Comparison of ENCODE assay signal across 8 mouse cellular contexts in genomic region chr6:113681271-113681670, GRCm38 (mm10). TPM values are rescaled to one million over a fixed set of nuclear protein-coding genes. Genes with fewer than 3 reads are reported as not detected.
A peak's percentile ranks its signal among the peaks of the same experiment; 100 is the strongest.
DNase-seq lines count a peak whose midpoint lies in the region; ATAC-seq and TF ChIP-seq lines count a peak whose summit lies in the region.

No protein-coding gene starts in this region.

- peak; percentile 93 for DNase-seq in kidney, postnatal 4 days
- peak; percentile 89 for DNase-seq in lung, adult 2 months
- DNase-seq in retina, postnatal 7 days (ENCODE audit: low read depth, low spot score), result peak; percentile 61
- peak; percentile 74 to 77 for DNase-seq in urinary bladder, adult 18-20 months (ENCODE audit: low spot score in 2 of 2)

- no peak overlapping the region for H3K4me2 ChIP-seq in heart, embryonic 16.5 days (ENCODE audit: low read depth, low read length)

- no peaks in the 10 kb centered on the region for H3K27me3 ChIP-seq in E14TG2a.4 (ENCODE audit: insufficient read depth, low read length)
- no peaks in the 10 kb centered on the region for H3K27me3 ChIP-seq in heart, embryonic 16.5 days (ENCODE audit: control insufficient read depth, insufficient read depth, low read length)

- H3K4me1 ChIP-seq in E14TG2a.4 (replicated peaks; ENCODE audit: low read depth, low read length), result peaks cover 92% of the 10 kb centered on the region
- peaks cover 7% of the 10 kb centered on the region for H3K4me1 ChIP-seq in bone marrow, adult 2 months (ENCODE audit: control insufficient read depth, insufficient read depth, low read length)
- peaks cover 3% of the 10 kb centered on the region; the same call in 1 of the 2 replicates for H3K4me1 ChIP-seq in embryonic fibroblast, embryonic 13.5 days (ENCODE audit: control insufficient read depth, insufficient read depth, low read length)
- no peaks in the 10 kb centered on the region for H3K4me1 ChIP-seq in heart, embryonic 16.5 days (ENCODE audit: control insufficient read depth, insufficient read depth, low read length)
- H3K4me1 ChIP-seq in lung, adult 2 months (ENCODE audit: control insufficient read depth, insufficient read depth, low read length), result peaks cover 8% of the 10 kb centered on the region

- 3% methylated on average over 4 of the region's 4 CpGs for WGBS in bone marrow, adult 2 months
- WGBS in heart, embryonic 16.5 days, result 17% methylated on average over 4 of the region's 4 CpGs
- WGBS in lung, adult 2 months, result 15% methylated on average over 4 of the region's 4 CpGs

- TF ChIP-seq POLR2A in bone marrow, adult 2 months (IDR thresholded peaks at IDR 0.05; ENCODE audit: borderline replicate concordance, control insufficient read depth, low read depth, low read length), result no peak
- TF ChIP-seq POLR2A in embryonic fibroblast, embryonic 13.5 days (IDR thresholded peaks at IDR 0.05; ENCODE audit: low read depth, low read length), result no peak
- TF ChIP-seq POLR2A in lung, adult 2 months (IDR thresholded peaks at IDR 0.05; ENCODE audit: borderline replicate concordance, extremely low read depth, low read depth, low read length), result no peak

- no peak overlapping the region for H3K9ac ChIP-seq in heart, embryonic 16.5 days (ENCODE audit: low read length)

- peak; percentile 95 for TF ChIP-seq CTCF in E14TG2a.4 (conservative IDR thresholded peaks at IDR 0.05; ENCODE audit: low read length)
- TF ChIP-seq CTCF in bone marrow, adult 2 months (IDR thresholded peaks at IDR 0.05; ENCODE audit: control insufficient read depth, insufficient read depth, low read length), result peak; percentile 96
- TF ChIP-seq CTCF in embryonic fibroblast, embryonic 13.5 days (IDR thresholded peaks at IDR 0.05; ENCODE audit: borderline replicate concordance, insufficient read depth, low read length), result peak; percentile 85
- TF ChIP-seq CTCF in lung, adult 2 months (IDR thresholded peaks at IDR 0.05; ENCODE audit: insufficient read depth, low read length), result peak; percentile 88

- H3K9me3 ChIP-seq in E14TG2a.4 (ENCODE audit: low read length), result no peaks in the 10 kb centered on the region
- no peaks in the 10 kb centered on the region for H3K9me3 ChIP-seq in heart, embryonic 16.5 days (replicated peaks; ENCODE audit: control insufficient read depth, low read length)

- no peak overlapping the region for H3K27ac ChIP-seq in bone marrow, adult 2 months (ENCODE audit: control insufficient read depth, insufficient read depth, low read depth, low read length, poor library complexity)
- no peak overlapping the region for H3K27ac ChIP-seq in embryonic fibroblast, embryonic 13.5 days (ENCODE audit: insufficient read depth, low read length)
- H3K27ac ChIP-seq in heart, embryonic 16.5 days (ENCODE audit: low read length), result no peak overlapping the region

- peak; percentile 83 for ATAC-seq in heart, embryonic 16.5 days (replicated peaks; ENCODE audit: extremely low read depth, insufficient read depth, low FRiP score)

- peak overlapping the region; percentile 46; the same call in 1 of the 2 replicates for H3K4me3 ChIP-seq in E14TG2a.4 (replicated peaks; ENCODE audit: low read length)
- H3K4me3 ChIP-seq in bone marrow, adult 2 months (replicated peaks; ENCODE audit: control insufficient read depth, low read depth, low read length), result no peak overlapping the region
- H3K4me3 ChIP-seq in embryonic fibroblast, embryonic 13.5 days (ENCODE audit: insufficient read depth, low read length), result no peak overlapping the region
- no peak overlapping the region for H3K4me3 ChIP-seq in heart, embryonic 16.5 days (ENCODE audit: low read length)
- no peak overlapping the region for H3K4me3 ChIP-seq in lung, adult 2 months (replicated peaks; ENCODE audit: extremely low read depth, low read depth, low read length)

- no peaks in the 10 kb centered on the region for H3K36me3 ChIP-seq in E14TG2a.4 (ENCODE audit: insufficient read depth, low read length)
- no peaks in the 10 kb centered on the region for H3K36me3 ChIP-seq in heart, embryonic 16.5 days (ENCODE audit: control insufficient read depth, insufficient read depth)

RNA-seq across cellular contexts. Expression of gene Tatdn2, which starts 15.6 kb away (rescaled TPM):
- polyA plus RNA-seq in bone marrow, adult 2 months (2011; ENCODE audit: insufficient read depth, insufficient read length, low replicate concordance, missing spikeins), result 61.3 and 112 TPM in 2 replicates
- polyA plus RNA-seq in embryonic fibroblast, embryonic 13.5 days (2011; ENCODE audit: insufficient read length, low read depth, missing spikeins), result 47.5 and 48.1 TPM in 2 replicates
- 0.49 and 0.74 TPM in 2 replicates for polyA plus RNA-seq in heart, embryonic 16.5 days (2015; fragmentation: Nextera tagmentation; extraction: Ambion mirVana)
- polyA plus RNA-seq in lung, adult 2 months (2012; rRNA removed), result 21.0 and 24.5 TPM in 2 replicates

RNA-seq across cellular contexts. Expression of gene Ghrl, which starts 38.4 kb away (rescaled TPM):
- not detected in 2 replicates for polyA plus RNA-seq in bone marrow, adult 2 months (2011; ENCODE audit: insufficient read depth, insufficient read length, low replicate concordance, missing spikeins)
- not detected in 2 replicates for polyA plus RNA-seq in embryonic fibroblast, embryonic 13.5 days (2011; ENCODE audit: insufficient read length, low read depth, missing spikeins)
- polyA plus RNA-seq in heart, embryonic 16.5 days (2015; fragmentation: Nextera tagmentation; extraction: Ambion mirVana), result 0.17 and 0.30 TPM in 2 replicates
- polyA plus RNA-seq in lung, adult 2 months (2012; rRNA removed), result 1.8 and 2.0 TPM in 2 replicates

RNA-seq across cellular contexts. Expression of gene Irak2, which starts 43.0 kb away (rescaled TPM):
- 10.0 and 11.9 TPM in 2 replicates for polyA plus RNA-seq in bone marrow, adult 2 months (2011; ENCODE audit: insufficient read depth, insufficient read length, low replicate concordance, missing spikeins)
- 21.3 and 28.4 TPM in 2 replicates for polyA plus RNA-seq in embryonic fibroblast, embryonic 13.5 days (2011; ENCODE audit: insufficient read length, low read depth, missing spikeins)
- polyA plus RNA-seq in heart, embryonic 16.5 days (2015; fragmentation: Nextera tagmentation; extraction: Ambion mirVana), result 5.0 and 5.5 TPM in 2 replicates
- polyA plus RNA-seq in lung, adult 2 months (2012; rRNA removed), result 48.8 and 53.8 TPM in 2 replicates

RNA-seq across cellular contexts. Expression of gene Vhl, which starts 57.5 kb away (rescaled TPM):
- 38.5 and 66.7 TPM in 2 replicates for polyA plus RNA-seq in bone marrow, adult 2 months (2011; ENCODE audit: insufficient read depth, insufficient read length, low replicate concordance, missing spikeins)
- polyA plus RNA-seq in embryonic fibroblast, embryonic 13.5 days (2011; ENCODE audit: insufficient read length, low read depth, missing spikeins), result 23.5 and 38.7 TPM in 2 replicates
- 28.8 and 29.4 TPM in 2 replicates for polyA plus RNA-seq in heart, embryonic 16.5 days (2015; fragmentation: Nextera tagmentation; extraction: Ambion mirVana)
- 16.5 and 25.9 TPM in 2 replicates for polyA plus RNA-seq in lung, adult 2 months (2012; rRNA removed)

RNA-seq across cellular contexts. Expression of gene Sec13, which starts 59.3 kb away (rescaled TPM):
- 33.7 and 56.3 TPM in 2 replicates for polyA plus RNA-seq in bone marrow, adult 2 months (2011; ENCODE audit: insufficient read depth, insufficient read length, low replicate concordance, missing spikeins)
- 182 and 189 TPM in 2 replicates for polyA plus RNA-seq in embryonic fibroblast, embryonic 13.5 days (2011; ENCODE audit: insufficient read length, low read depth, missing spikeins)
- 187 TPM in 2 replicates for polyA plus RNA-seq in heart, embryonic 16.5 days (2015; fragmentation: Nextera tagmentation; extraction: Ambion mirVana)
- 98.2 and 115 TPM in 2 replicates for polyA plus RNA-seq in lung, adult 2 months (2012; rRNA removed)

Comparison
In these comparisons a context has a peak if more than half of its experiments do, and no peak if none do; other contexts are left out.
1. RNA of gene Tatdn2, which starts 15.6 kb away (polyA plus RNA-seq): 61.3 to 112 TPM in bone marrow, adult 2 months, 47.5 to 48.1 TPM in embryonic fibroblast, embryonic 13.5 days and 21.0 to 24.5 TPM in lung, adult 2 months; 0.49 to 0.74 TPM in heart, embryonic 16.5 days; every median in the first group is over 10 times any median in the second.
2. Peak in every context shown above with its lines, with median percentiles within 50 percentile points of each other: CTCF ChIP-seq and DNase-seq.